Mouse (Mus musculus) cerebellum, adult 11 months (tissue): ENCODE measurements at regions not wholly inside any gene's neighbourhood (a gene's known extent, or its start where the extent isn't known, plus 50 kb on each side); places are given as distances from the start of the nearest gene placed in this dataset.

Experiments
- DNase-seq: peaks from one replicate; pipeline ENCODE4 v3.0.0; 2022

GRCm38 (mm10) chr8:101097851-101098250, 1681.6 kb upstream of the Cdh8 start:
- peak; percentile 19 for DNase-seq
